Mouse (Mus musculus): ENCODE measurements at regions not wholly inside any gene's neighbourhood (a gene's known extent, or its start where the extent isn't known, plus 50 kb on each side); places are given as distances from the start of the nearest gene placed in this dataset.

DNA sequence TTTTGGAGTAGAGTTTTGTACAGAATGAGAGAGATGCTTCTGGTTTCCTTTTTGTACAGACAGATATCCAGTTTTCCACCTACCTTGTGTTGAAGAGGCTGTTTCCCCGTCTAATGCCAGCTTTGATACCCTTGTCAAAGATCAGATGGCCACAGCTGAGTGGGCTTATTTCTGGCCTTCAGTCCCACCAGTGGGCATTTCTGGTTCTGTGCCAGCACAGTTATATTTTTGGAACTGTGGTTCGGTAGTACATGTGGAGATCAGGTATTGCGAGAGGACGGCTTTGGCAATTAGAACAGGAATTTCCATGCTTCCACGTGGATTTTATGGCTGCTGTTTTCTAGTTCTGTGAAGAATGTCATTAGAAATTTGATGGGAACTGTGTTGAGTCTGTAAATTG lies 302.5 kb upstream of the Cxcr4 start:
- TF ChIP-seq CTCF (IDR thresholded peaks at IDR 0.05; ENCODE audit: low read depth, low read length) (no peak), EP300 (IDR thresholded peaks at IDR 0.05; ENCODE audit: insufficient read depth, low read depth, low read length) (no peak)

Data from ES-Bruce4 (cell line).